Mouse (Mus musculus): ENCODE data around the gene Dlgap3.

The Dlgap3 gene

GRCm38 (mm10) chr4:127215799-127216198 is 46.8 kb downstream of the Dlgap3 start:
- DNase-seq (ENCODE audit: low read depth, low spot score), result no peak

- DNase-seq (ENCODE audit: low read depth, low spot score), result no peak
Observed at GRCm38 (mm10) chr4:127216251-127216651, 47.2 kb downstream of the Dlgap3 start.

GRCm38 (mm10) chr4:127217048-127217447 is 48.0 kb downstream of the Dlgap3 start:
- no peak for DNase-seq (ENCODE audit: low read depth, low spot score)

- DNase-seq (ENCODE audit: low read depth, low spot score), result no peak
Observed at GRCm38 (mm10) chr4:127223291-127223690, 54.3 kb downstream of the Dlgap3 start.

- DNase-seq (ENCODE audit: low read depth, low spot score), result no peak
Observed at GRCm38 (mm10) chr4:127223755-127224154, 54.8 kb downstream of the Dlgap3 start.

GRCm38 (mm10) chr4:127224444-127225100 is 55.6 kb downstream of the Dlgap3 start:
- no peak for DNase-seq (ENCODE audit: low read depth, low spot score)

- DNase-seq (ENCODE audit: low read depth, low spot score), result no peak
Observed at GRCm38 (mm10) chr4:127226067-127226466, 57.1 kb downstream of the Dlgap3 start.

GRCm38 (mm10) chr4:127227051-127227673 is 58.2 kb downstream of the Dlgap3 start:
- DNase-seq (ENCODE audit: low read depth, low spot score), result no peak

- DNase-seq (ENCODE audit: low read depth, low spot score), result peak; percentile 16
Observed at GRCm38 (mm10) chr4:127232028-127232427, 63.0 kb downstream of the Dlgap3 start.

GRCm38 (mm10) chr4:127232551-127232950 is 63.5 kb downstream of the Dlgap3 start:
- DNase-seq (ENCODE audit: low read depth, low spot score), result no peak

GRCm38 (mm10) chr4:127233416-127234125 is 64.6 kb downstream of the Dlgap3 start:
- DNase-seq (ENCODE audit: low read depth, low spot score), result no peak

- DNase-seq (ENCODE audit: low read depth, low spot score), result peak; percentile 63
Observed at GRCm38 (mm10) chr4:127235742-127236487, 66.9 kb downstream of the Dlgap3 start.

- DNase-seq (ENCODE audit: low read depth, low spot score), result no peak
Observed at GRCm38 (mm10) chr4:127236631-127237030, 67.6 kb downstream of the Dlgap3 start.

GRCm38 (mm10) chr4:127237271-127237670 is 68.3 kb downstream of the Dlgap3 start:
- no peak for DNase-seq (ENCODE audit: low read depth, low spot score)

GRCm38 (mm10) chr4:127242696-127243095 is 73.7 kb downstream of the Dlgap3 start:
- DNase-seq (ENCODE audit: low read depth, low spot score), result no peak

- peak; percentile 93 for DNase-seq (ENCODE audit: low read depth, low spot score)
Observed at GRCm38 (mm10) chr4:127243552-127243951, 74.5 kb downstream of the Dlgap3 start, which contains the start of gene Smim12. TSS of gene Smim12 (plus strand) at chr4:127243784.

- no peak for DNase-seq (ENCODE audit: low read depth, low spot score)
Observed at GRCm38 (mm10) chr4:127243953-127244352, 74.9 kb downstream of the Dlgap3 start.

- peak; percentile 52 for DNase-seq (ENCODE audit: low read depth, low spot score)
Observed at GRCm38 (mm10) chr4:127249701-127250349, 80.8 kb downstream of the Dlgap3 start.

- DNase-seq (ENCODE audit: low read depth, low spot score), result no peak
Observed at GRCm38 (mm10) chr4:127251963-127252585, 83.1 kb downstream of the Dlgap3 start.

- DNase-seq (ENCODE audit: low read depth, low spot score), result no peak
Observed at GRCm38 (mm10) chr4:127256739-127257138, 87.7 kb downstream of the Dlgap3 start.
